Comparison of ENCODE assay signal across 11 mouse cellular contexts in genomic region chr14:77343662-77344340, GRCm38 (mm10).
DNase-seq lines count a peak whose midpoint lies in the region; ATAC-seq and TF ChIP-seq lines count a peak whose summit lies in the region.
"Had no signal": no experiment of that assay in that cellular context is flagged by ENCODE, and none has a peak within 500 bp of the region (broad histone marks: within the 10 kb centered on the region; RNA-seq: fewer than 3 reads in every experiment).

No protein-coding gene starts in this region.

- no peak overlapping the region for H3K9ac ChIP-seq in liver, postnatal 0 days (replicated peaks)
- no peak overlapping the region for H3K9ac ChIP-seq in liver, embryonic 12.5 days
- H3K9ac ChIP-seq: liver, embryonic 14.5 days; neural tube, embryonic 13.5 days had no signal

- no peaks in the 10 kb centered on the region for H3K9me3 ChIP-seq in liver, postnatal 0 days (ENCODE audit: low read length)
- H3K9me3 ChIP-seq in liver, embryonic 12.5 days (replicated peaks): no peaks in the 10 kb centered on the region
- H3K9me3 ChIP-seq in heart, embryonic 10.5 days: no peaks in the 10 kb centered on the region
- H3K9me3 ChIP-seq: hindbrain, embryonic 10.5 days; neural tube, embryonic 13.5 days had no signal

- no peaks in the 10 kb centered on the region for H3K27me3 ChIP-seq in liver, postnatal 0 days (ENCODE audit: insufficient read depth, low read length)
- no peaks in the 10 kb centered on the region for H3K27me3 ChIP-seq in liver, embryonic 12.5 days (replicated peaks)
- no peaks in the 10 kb centered on the region for H3K27me3 ChIP-seq in heart, embryonic 10.5 days (ENCODE audit: insufficient read depth, poor library complexity, severe bottlenecking)
- no peaks in the 10 kb centered on the region for H3K27me3 ChIP-seq in splenic B cell, adult 2 months (ENCODE audit: control insufficient read depth, insufficient read depth, low read length, poor library complexity, severe bottlenecking)
- H3K27me3 ChIP-seq: neural tube, embryonic 13.5 days had no signal

- no peak overlapping the region for H3K4me3 ChIP-seq in liver, postnatal 0 days (ENCODE audit: low read depth, low read length)
- no peak overlapping the region for H3K4me3 ChIP-seq in liver, embryonic 12.5 days
- H3K4me3 ChIP-seq in heart, embryonic 10.5 days: no peak overlapping the region
- H3K4me3 ChIP-seq: hindbrain, embryonic 10.5 days; neural tube, embryonic 13.5 days had no signal

- peak; percentile 41 for ATAC-seq in liver, postnatal 0 days
- ATAC-seq in liver, embryonic 12.5 days: no peak

- no peak overlapping the region for H3K27ac ChIP-seq in liver, postnatal 0 days (ENCODE audit: low read depth)
- H3K27ac ChIP-seq in liver, embryonic 12.5 days: no peak overlapping the region
- H3K27ac ChIP-seq in heart, embryonic 10.5 days: peak overlapping the region; percentile 59; the same call in 1 of the 2 replicates
- H3K27ac ChIP-seq: hindbrain, embryonic 10.5 days; liver, embryonic 14.5 days; neural tube, embryonic 13.5 days had no signal

- no peak overlapping the region; the same call in 1 of the 2 replicates for H3K4me2 ChIP-seq in liver, postnatal 0 days (ENCODE audit: low read depth, low read length)
- no peak overlapping the region for H3K4me2 ChIP-seq in liver, embryonic 12.5 days
- H3K4me2 ChIP-seq: neural tube, embryonic 13.5 days had no signal

- intact Hi-C loops in left cerebral cortex, postnatal 10 days (cut with DNase I): no loop called here

- H3K4me1 ChIP-seq in liver, postnatal 0 days (ENCODE audit: insufficient read depth): no peaks in the 10 kb centered on the region
- H3K4me1 ChIP-seq in liver, embryonic 12.5 days: no peaks in the 10 kb centered on the region
- H3K4me1 ChIP-seq in heart, embryonic 10.5 days: peaks cover 18% of the 10 kb centered on the region
- H3K4me1 ChIP-seq: neural tube, embryonic 13.5 days had no signal

- no peak for DNase-seq in liver, postnatal 0 days
- DNase-seq in heart, embryonic 10.5 days (ENCODE audit: low spot score): no peak
- DNase-seq in kidney, postnatal 14 days: peak; percentile 15
- DNase-seq in splenic B cell, adult 2 months (ENCODE audit: low read depth, low spot score): peak; percentile 5
- no peak for DNase-seq in left cerebral cortex, postnatal 10 days (ENCODE audit: extremely low spot score in 1 of 2, low spot score in 2 of 2)
- DNase-seq in layer of hippocampus, adult 8-10 months (ENCODE audit: low spot score in 2 of 2): no peak
- no peak for DNase-seq in embryo, embryonic 10 days (ENCODE audit: low spot score)

- no peak for TF ChIP-seq EP300 in liver, postnatal 0 days (IDR thresholded peaks at IDR 0.05; ENCODE audit: low read depth)

- 42% methylated on average over 11 of the region's 11 CpGs for WGBS in liver, postnatal 0 days (ENCODE audit: insufficient replicate concordance)
- WGBS in liver, embryonic 12.5 days (ENCODE audit: insufficient replicate concordance): 40% methylated on average over 11 of the region's 11 CpGs
- 50% methylated on average over 11 of the region's 11 CpGs for WGBS in heart, embryonic 10.5 days

- TF ChIP-seq CTCF in liver, postnatal 0 days (IDR thresholded peaks at IDR 0.05; ENCODE audit: low read depth): no peak

- H3K36me3 ChIP-seq in liver, postnatal 0 days (replicated peaks; ENCODE audit: insufficient read depth, low read length): no peaks in the 10 kb centered on the region
- H3K36me3 ChIP-seq in liver, embryonic 12.5 days: no peaks in the 10 kb centered on the region
- H3K36me3 ChIP-seq in heart, embryonic 10.5 days: no peaks in the 10 kb centered on the region
- H3K36me3 ChIP-seq in splenic B cell, adult 2 months (ENCODE audit: control insufficient read depth, insufficient read depth, low read length, poor library complexity, severe bottlenecking): no peaks in the 10 kb centered on the region
- H3K36me3 ChIP-seq: hindbrain, embryonic 10.5 days; neural tube, embryonic 13.5 days had no signal

Comparison
In these comparisons a context has a peak if more than half of its experiments do, and no peak if none do; other contexts are left out.
1. DNase-seq: peak in kidney, postnatal 14 days (single experiment) and splenic B cell, adult 2 months (single experiment); none in liver, postnatal 0 days (single experiment), heart, embryonic 10.5 days (single experiment), left cerebral cortex, postnatal 10 days (0 of 2), layer of hippocampus, adult 8-10 months (0 of 2) and embryo, embryonic 10 days (single experiment).